Mouse (Mus musculus): ENCODE measurements at regions not wholly inside any gene's neighbourhood (a gene's known extent, or its start where the extent isn't known, plus 50 kb on each side); places are given as distances from the start of the nearest gene placed in this dataset.

DNA sequence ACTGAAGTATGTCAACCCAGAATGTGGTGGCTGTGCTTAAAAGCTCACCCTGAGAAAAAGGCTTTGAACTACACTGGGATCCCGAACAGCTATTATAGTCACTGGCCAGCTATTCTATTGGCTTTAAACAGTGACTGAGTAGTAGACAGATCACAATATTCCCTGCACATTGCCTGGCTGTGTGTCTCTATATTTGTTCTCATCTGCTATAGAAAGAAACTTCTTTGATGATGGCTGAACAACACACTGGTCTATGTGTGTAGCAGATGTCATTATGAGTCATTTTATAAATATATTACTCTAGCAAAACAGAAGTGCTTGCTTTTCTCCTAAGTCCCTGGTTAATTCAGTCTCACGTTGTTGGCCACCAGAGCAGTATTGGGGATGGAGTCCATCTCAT, 152.1 kb upstream of the Slco6d1 start:
- CTCF ChIA-PET, result no interaction called here

DNA sequence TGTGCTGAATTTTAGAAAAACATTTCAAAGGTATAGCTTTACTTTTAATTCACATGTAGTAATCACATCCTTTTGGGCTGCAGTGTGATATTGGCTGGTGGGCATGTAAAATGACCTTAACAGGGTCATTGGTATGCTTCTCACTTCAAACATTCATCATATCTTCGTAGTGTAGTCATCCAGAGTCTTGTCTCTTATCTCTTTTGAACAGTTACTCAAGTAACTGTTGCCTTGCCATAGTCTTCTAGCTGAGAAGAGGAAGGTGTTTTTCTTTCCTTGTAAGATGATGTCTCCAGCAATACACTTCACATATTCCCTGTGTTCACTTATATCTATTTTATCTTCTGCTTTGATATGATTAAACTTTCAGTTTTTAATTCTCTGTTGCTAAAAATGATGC, 150.7 kb upstream of the Slco6d1 start:
- ChIA-PET POLR2A (no interaction called here), CTCF (no interaction called here)

More for the DNA sequence above, 152.1 kb upstream of the Slco6d1 start:
- POLR2A ChIA-PET, result interaction anchor here in 1 of 4 experiments (0.7 kb wide), 1 partner anchor 54 kb away, joined by 3 read pairs; no protein-coding TSS in a partner anchor

DNA sequence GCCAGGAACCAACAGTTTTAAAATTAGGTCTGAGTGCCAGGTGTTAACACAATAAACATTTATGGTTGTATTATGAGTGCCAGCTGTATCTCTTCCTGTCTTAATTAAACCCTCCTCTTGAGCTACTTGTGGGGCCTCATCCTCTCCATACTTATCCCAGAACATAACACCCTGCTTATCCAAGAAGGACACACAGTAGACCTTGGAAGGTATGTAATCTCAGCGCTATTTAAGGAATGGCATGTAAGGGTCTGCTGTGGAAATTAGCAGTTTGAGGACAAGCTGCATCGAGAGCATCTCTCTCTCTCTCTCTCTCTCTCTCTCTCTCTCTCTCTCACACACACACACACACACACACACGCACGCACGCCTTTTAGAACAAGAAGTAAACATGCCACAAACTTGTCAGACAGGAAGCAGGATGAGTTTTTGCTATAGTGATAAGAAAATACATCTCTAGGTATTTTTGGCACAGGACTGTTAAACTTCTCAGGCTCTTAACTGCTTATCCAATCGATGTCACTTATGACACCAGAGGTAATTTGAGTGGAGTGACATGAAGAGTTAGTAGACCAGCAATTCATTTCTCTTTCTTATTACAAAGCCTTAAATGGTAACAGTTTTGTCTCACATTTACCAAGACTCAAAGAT, 146.8 kb upstream of the Slco6d1 start:
- CTCF ChIA-PET, result no interaction called here

DNA sequence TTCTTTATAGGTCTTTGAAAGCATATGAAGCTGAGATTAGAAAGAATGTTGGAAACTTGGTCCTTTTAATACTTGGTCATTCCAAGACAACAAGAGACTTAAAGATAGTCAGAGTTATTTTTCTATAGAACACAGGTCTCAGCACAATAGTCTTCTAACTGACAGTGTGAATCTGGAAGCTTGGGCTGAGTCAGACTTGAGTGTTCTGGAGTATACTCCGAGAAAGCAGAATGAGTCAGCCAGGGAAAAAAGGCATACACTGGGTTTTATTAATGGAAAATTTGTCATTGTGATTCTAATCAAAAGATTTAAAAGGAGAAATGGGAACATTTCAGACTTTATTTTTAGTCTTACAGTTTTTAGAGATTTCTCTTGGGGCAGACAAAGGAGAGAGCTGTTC, 145.4 kb upstream of the Slco6d1 start:
- CTCF ChIA-PET, result no interaction called here
- POLR2A ChIA-PET, result interaction anchor here in 1 of 4 experiments (0.6 kb wide), 1 partner anchor 24 kb away, joined by 7 read pairs; no protein-coding TSS in a partner anchor

More for the DNA sequence above, 146.8 kb upstream of the Slco6d1 start:
- POLR2A ChIA-PET, result no interaction called here

DNA sequence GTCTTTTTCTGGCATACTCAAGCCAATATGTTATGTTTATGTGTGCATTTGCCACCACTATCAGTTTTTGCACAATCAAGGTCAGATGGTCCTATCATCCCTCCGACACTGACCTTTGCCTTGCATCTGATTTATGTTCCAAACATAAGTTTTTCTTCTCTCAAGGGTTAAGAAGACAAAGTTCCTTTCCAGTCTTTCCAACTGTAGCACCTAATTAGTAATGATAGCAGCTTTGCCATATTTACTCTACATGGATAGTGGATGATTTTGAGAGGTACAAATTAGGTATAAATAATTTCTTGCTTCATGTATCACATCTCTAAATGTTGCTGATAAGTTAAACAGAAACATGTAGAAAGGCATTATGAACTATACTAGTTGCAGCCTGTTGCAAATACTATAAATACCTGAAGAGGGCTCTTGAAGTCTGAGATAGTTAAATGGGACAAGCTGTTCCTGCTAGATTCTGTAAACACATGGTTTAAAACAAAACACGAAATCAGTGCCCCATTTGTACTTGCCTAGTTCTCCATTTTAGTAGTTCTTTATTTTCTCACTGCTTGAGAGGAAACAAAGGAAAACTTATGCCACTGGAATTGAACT, 141.4 kb upstream of the Slco6d1 start:
- POLR2A ChIA-PET, result no interaction called here
- CTCF ChIA-PET, result no interaction called here

DNA sequence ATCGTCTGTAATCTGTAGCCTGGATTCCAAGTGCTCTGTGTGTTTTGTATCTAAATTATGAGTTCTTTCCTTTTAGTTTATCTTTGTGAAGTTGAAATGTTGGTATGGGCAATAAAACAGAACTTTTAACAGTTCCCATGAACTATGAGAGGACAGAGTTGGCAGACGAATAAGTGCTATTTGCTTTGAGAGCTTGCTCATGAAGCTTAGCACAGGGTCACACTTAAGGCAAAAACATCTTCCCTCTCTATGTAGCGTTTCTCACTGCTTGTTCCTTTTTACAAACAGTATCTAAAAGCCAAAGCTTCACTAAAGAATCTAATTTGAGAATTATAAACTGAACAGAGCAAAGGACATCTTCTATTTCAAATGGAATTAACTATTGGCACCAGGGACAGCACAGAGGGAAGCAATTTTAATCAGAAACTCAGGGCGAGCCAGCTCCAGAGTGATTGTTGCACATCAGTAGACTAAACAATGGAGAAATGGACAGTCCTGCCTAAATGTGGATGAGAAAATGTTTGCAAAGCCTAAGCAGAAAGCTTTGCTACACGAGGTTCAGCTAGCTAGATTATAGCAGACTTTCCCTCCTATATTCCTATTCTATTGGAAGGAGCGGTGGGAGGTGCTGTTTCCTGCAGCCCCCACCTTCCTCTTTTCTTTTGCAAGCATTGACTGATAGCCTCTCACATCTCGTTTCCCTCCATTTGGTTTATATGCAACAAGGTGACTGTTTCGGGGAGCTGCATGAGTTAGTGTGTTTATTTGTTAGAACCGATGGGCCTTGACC, 140.5 kb upstream of the Slco6d1 start:
- CTCF ChIA-PET, result no interaction called here
- POLR2A ChIA-PET, result no interaction called here

DNA sequence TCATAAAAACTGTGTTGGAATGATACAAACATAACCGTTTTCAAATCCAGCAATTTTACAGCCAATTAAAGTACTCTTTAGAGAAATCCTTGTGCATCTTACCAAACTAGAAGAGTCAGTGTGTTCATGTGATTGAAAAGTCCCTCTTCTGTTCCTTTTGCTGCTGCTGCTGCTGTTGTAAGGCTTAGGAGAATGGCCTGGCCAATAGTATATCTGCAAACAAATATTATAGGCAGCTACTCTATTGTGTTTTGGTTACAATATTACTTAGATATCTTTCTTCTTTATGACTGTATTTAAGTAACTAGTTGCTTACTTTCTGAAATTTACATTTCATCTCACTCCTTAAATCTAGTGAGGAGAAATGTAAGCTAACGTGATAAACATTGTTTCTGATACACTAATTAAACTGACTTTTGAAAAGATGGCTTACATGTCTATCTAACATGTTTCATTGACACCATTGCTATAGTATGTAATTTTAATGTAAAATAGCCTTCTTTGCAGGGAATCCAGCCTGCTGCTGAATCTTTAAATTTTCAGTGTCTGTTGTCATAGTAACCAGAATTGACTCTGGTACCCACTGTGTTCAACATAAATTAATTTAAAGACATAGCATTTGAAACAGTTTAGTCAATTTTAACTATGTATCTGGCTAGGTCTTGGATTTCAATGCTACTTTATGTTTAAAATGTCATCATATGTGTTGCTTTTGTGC, 139.7 kb upstream of the Slco6d1 start:
- CTCF ChIA-PET, result no interaction called here
- POLR2A ChIA-PET, result no interaction called here

DNA sequence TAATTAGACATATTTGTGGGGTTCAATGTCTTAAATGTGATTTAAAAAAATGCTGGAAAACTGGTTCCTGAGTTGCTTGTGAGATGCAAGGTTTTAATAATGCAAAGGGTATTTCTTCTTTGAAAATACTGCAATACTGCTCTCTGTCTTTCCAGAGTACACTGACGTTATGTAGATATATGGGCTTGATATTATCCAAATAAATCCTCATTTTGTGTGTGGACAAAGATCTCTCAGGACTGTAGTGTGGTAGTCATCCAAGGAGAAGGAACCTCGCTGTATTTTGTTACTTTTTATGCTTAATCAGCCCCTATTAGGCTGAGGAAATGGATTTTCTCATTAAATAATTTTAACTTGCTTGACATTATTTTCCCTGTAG, 139.2 kb upstream of the Slco6d1 start:
- POLR2A ChIA-PET, result no interaction called here
- CTCF ChIA-PET, result no interaction called here

DNA sequence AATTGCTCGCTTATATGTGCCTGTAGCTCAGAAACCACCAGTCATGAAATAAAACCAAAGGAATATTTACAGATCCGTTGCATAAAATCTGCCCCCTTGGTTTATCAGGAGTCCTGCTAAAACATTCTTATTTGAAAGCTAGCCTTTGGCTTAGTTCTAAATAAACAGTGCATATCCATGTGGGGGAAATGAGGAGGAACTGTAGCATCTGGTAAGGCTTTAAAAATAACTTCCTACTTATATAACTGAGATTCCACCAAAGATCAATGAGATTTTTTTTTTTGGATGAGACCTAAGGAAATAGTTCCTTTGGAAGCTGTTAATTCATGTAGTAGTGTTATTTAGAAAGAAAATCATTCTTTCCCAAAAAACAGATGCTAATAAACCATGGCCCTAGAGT, 117.8 kb upstream of the Slco6d1 start:
- ChIA-PET CTCF (no interaction called here), POLR2A (no interaction called here)

DNA sequence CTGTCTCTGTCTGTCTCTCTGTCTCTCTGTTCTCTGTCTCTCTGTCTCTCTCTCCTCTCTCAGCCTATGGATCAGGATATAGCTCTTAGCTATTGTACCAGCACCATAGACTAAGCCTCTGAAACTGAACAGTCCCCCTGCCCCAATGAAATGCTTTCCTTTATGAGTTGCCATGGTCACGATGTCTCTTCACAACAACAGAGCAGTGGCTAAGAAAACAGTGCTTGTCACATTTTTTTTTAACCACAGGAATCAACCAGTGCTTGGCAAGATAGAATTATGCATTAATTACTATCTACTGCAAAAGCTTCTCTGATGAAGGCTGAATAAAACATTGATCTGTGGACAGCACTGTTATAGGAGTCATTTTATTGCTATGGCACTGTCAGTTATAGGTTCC, 114.6 kb upstream of the Slco6d1 start:
- ChIA-PET CTCF (no interaction called here), POLR2A (no interaction called here)

DNA sequence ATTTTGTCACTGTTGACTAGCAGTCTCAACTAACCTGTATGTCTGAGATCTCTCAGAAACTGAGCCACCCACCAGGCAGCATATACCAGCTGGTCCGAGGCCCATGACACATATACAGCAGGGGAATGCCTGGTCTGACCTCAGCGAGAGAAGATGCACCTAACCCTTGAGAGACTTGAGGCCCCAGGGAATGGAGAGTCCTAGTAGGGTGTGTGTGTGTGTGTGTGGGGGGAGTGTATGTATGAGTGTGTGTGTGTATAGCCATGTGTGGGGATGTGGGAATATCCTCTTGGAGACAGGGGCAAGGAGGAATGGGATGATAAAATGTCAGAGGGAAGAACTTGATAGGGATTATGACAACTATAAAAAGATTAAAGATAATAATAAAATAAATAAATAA, 113.4 kb upstream of the Slco6d1 start:
- ChIA-PET POLR2A (no interaction called here), CTCF (no interaction called here)

DNA sequence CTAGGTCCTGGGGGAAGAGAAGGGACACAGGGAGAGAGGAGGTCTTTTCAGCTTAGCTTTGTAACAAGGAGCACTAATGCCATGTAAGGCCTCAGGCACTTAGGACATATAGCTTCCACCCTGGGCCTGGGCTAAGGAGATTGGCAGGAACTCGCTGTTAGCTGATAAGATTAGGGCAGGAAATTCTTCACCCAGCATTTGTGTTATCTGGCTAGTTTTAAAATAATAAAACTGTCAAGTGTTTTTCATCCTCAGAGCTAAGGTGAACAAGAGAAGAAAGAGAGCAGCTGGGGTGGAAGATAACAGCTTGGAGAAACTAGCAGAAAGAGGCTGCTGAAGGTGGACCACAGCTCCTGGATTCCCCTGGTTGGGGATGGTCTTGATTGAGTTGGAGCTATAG, 111.0 kb upstream of the Slco6d1 start:
- CTCF ChIA-PET, result no interaction called here

DNA sequence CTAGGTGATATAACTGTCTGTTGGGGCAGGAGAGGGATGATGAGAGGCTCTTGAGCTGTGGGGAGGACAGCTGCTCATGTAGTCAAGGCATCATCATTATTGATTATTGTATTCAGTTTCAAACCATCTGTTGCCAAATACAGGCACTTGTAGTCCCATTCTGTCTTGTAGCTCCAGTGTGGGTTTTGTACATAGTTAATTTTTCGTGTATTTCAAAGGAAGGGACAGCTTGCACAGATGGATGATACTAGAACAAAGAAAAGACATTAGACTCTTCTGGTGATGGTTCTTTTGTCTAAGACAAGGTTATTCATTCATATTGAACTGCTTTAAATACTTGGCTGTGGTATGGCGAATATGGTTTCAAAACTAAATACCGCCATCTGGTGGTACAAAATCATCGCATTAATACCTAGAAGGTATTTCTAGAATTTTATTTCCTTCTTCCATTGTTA, 70.8 kb upstream of the Slco6d1 start:
- ChIA-PET CTCF (interaction anchor here in 1 of 4 experiments (0.7 kb wide), 1 partner anchor 13 kb away, joined by 3 read pairs; no protein-coding TSS in a partner anchor), POLR2A (no interaction called here)

More for the DNA sequence above, 111.0 kb upstream of the Slco6d1 start:
- POLR2A ChIA-PET, result interaction anchor here in 1 of 4 experiments (0.6 kb wide), 1 partner anchor 785 kb away, joined by 4 read pairs; no protein-coding TSS in a partner anchor

DNA sequence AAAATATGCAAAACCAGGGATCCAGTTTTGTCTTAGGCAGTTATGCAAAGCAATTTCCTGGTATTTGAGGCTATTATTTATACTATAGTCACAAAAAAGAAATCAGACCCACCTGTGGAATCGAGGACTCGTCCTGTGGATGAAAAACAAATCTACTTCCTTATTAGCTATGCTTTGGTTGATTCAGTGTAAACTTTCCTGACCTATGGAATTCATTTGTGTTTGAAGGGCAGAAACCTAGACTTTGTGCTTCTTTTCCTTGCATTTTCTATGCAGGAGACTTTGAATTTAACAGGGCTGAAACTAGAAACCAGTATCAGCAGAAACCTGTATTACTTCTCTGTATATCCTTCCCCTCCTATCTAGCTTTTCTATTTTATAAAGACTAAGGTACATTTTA, 70.2 kb upstream of the Slco6d1 start:
- ChIA-PET CTCF (no interaction called here), POLR2A (no interaction called here)

DNA sequence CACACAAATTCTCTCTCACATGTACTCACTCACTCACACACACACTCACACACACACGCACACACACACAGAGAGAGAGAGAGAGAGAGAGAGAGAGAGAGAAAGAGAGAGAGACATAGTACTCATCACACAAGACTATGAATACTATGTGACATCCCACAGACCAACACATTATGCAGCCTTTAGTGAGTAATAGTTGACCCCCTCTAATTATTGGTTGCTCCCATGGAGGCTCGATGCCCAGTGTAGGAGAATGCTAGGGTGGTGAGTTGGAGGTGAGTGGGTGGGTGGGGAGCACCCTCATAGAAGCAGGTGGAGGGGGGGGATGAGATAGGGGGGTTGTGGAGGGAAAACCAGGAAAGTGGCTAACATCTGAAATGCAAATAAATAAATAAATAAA, 69.4 kb upstream of the Slco6d1 start:
- ChIA-PET POLR2A (no interaction called here), CTCF (no interaction called here)

Measured in embryonic stem cell, embryonic (primary cell).